Mouse (Mus musculus) neural tube, embryonic 13.5 days (tissue): ENCODE measurements at regions not wholly inside any gene's neighbourhood (a gene's known extent, or its start where the extent isn't known, plus 50 kb on each side); places are given as distances from the start of the nearest gene placed in this dataset.

Experiments used
- ATAC-seq: fragments of 200-750 bp; cut with Nextera tagmentation; 2 replicates; pipeline ENCODE4 v1.8.0; 2017; ENCODE audit warnings: low read depth, mild to moderate bottlenecking, moderate TSS enrichment, moderate library complexity
- H3K27ac ChIP-seq: fragments of 300-500 bp; sonication (generic); replicated peaks from 2 replicates; pipeline ENCODE4 v1.5.1; 2015; ENCODE audit warnings: moderate library complexity, mild to moderate bottlenecking, inconsistent platforms
- H3K27me3 ChIP-seq: fragments of 300-500 bp; sonication (generic); 2 replicates; pipeline ENCODE4 v1.6.1; 2015; ENCODE audit warnings: mild to moderate bottlenecking, inconsistent platforms
- H3K36me3 ChIP-seq: fragments of 300-500 bp; sonication (generic); 2 replicates; pipeline ENCODE4 v1.6.1; 2015; ENCODE audit warnings: mild to moderate bottlenecking, inconsistent platforms
- H3K4me1 ChIP-seq: fragments of 300-500 bp; sonication (generic); replicated peaks from 2 replicates; pipeline ENCODE4 v1.6.1; 2015; ENCODE audit warnings: inconsistent platforms
- H3K4me2 ChIP-seq: fragments of 300-500 bp; sonication (generic); 2 replicates; pipeline ENCODE4 v1.6.1; 2015; ENCODE audit warnings: inconsistent platforms, mild to moderate bottlenecking, moderate library complexity
- H3K4me3 ChIP-seq: fragments of 300-500 bp; sonication (generic); 2 replicates; pipeline ENCODE4 v1.5.1; 2015; ENCODE audit warnings: mild to moderate bottlenecking, inconsistent platforms
- H3K9ac ChIP-seq: fragments of 300-500 bp; sonication (generic); 2 replicates; pipeline ENCODE4 v1.6.1; 2015; ENCODE audit warnings: moderate library complexity, mild to moderate bottlenecking, inconsistent platforms
- H3K9me3 ChIP-seq: fragments of 300-500 bp; sonication (generic); 2 replicates; pipeline ENCODE4 v1.6.1; 2016; ENCODE audit warnings: inconsistent platforms
- WGBS: fragments of 180-500 bp; shearing (Covaris S2); methylation state at CpG from one replicate; pipeline ENCODE4 v1.1.7; 2015; 5-methylcytosine and 5-hydroxymethylcytosine counted together

- no peaks in the 10 kb centered on the region for H3K27me3 ChIP-seq
- H3K4me2 ChIP-seq: no peak overlapping the region
- ATAC-seq: no peak
- H3K4me1 ChIP-seq: no peaks in the 10 kb centered on the region
- H3K9me3 ChIP-seq: no peaks in the 10 kb centered on the region
- no peak overlapping the region for H3K27ac ChIP-seq
- no peak overlapping the region for H3K4me3 ChIP-seq
- H3K36me3 ChIP-seq: no peaks in the 10 kb centered on the region
- H3K9ac ChIP-seq: no peak overlapping the region
Measured at GRCm38 (mm10) chr1:47051109-47051508, 158.5 kb upstream of the Slc39a10 start.

GRCm38 (mm10) chr1:47050492-47050891 lies 157.8 kb upstream of the Slc39a10 start:
- H3K36me3 ChIP-seq: no peaks in the 10 kb centered on the region
- no peak overlapping the region for H3K4me3 ChIP-seq
- H3K9ac ChIP-seq: no peak overlapping the region
- no peak for ATAC-seq
- no peaks in the 10 kb centered on the region for H3K4me1 ChIP-seq
- no peaks in the 10 kb centered on the region for H3K27me3 ChIP-seq
- 71% methylated on average over 1 of the region's 1 CpGs for WGBS
- no peaks in the 10 kb centered on the region for H3K9me3 ChIP-seq
- H3K27ac ChIP-seq: no peak overlapping the region
- H3K4me2 ChIP-seq: no peak overlapping the region

- Histone ChIP-seq H3K36me3 (no peaks in the 10 kb centered on the region), H3K9ac (no peak overlapping the region), H3K4me2 (no peak overlapping the region), H3K4me1 (no peaks in the 10 kb centered on the region), H3K27ac (no peak overlapping the region), H3K27me3 (no peaks in the 10 kb centered on the region), H3K4me3 (no peak overlapping the region), H3K9me3 (no peaks in the 10 kb centered on the region)
- no peak for ATAC-seq
- WGBS: 76% methylated on average over 2 of the region's 2 CpGs
Measured at GRCm38 (mm10) chr1:47037576-47037975, 144.9 kb upstream of the Slc39a10 start.

GRCm38 (mm10) chr1:47019356-47019755 lies 126.7 kb upstream of the Slc39a10 start:
- H3K4me3 ChIP-seq: no peak overlapping the region
- no peak overlapping the region for H3K4me2 ChIP-seq
- no peak for ATAC-seq
- no peak overlapping the region for H3K27ac ChIP-seq
- no peak overlapping the region for H3K9ac ChIP-seq
- 15% methylated on average over 1 of the region's 1 CpGs for WGBS
- H3K9me3 ChIP-seq: no peaks in the 10 kb centered on the region
- H3K27me3 ChIP-seq: no peaks in the 10 kb centered on the region
- H3K4me1 ChIP-seq: no peaks in the 10 kb centered on the region
- H3K36me3 ChIP-seq: no peaks in the 10 kb centered on the region

- no peak overlapping the region for H3K27ac ChIP-seq
- H3K36me3 ChIP-seq: no peaks in the 10 kb centered on the region
- H3K4me3 ChIP-seq: no peak overlapping the region
- WGBS: 97% methylated on average over 1 of the region's 1 CpGs
- H3K4me2 ChIP-seq: no peak overlapping the region
- no peak for ATAC-seq
- no peaks in the 10 kb centered on the region for H3K4me1 ChIP-seq
- no peaks in the 10 kb centered on the region for H3K9me3 ChIP-seq
- H3K27me3 ChIP-seq: no peaks in the 10 kb centered on the region
- no peak overlapping the region for H3K9ac ChIP-seq
Measured at GRCm38 (mm10) chr1:47014526-47014925, 121.9 kb upstream of the Slc39a10 start.

GRCm38 (mm10) chr1:47003746-47004145 lies 111.1 kb upstream of the Slc39a10 start:
- Histone ChIP-seq H3K27ac (no peak overlapping the region), H3K4me1 (no peaks in the 10 kb centered on the region), H3K36me3 (no peaks in the 10 kb centered on the region), H3K9ac (no peak overlapping the region), H3K4me2 (no peak overlapping the region), H3K4me3 (no peak overlapping the region), H3K27me3 (no peaks in the 10 kb centered on the region), H3K9me3 (no peaks in the 10 kb centered on the region)
- 68% methylated on average over 5 of the region's 5 CpGs for WGBS
- ATAC-seq: no peak

GRCm38 (mm10) chr1:46999337-46999736 lies 106.7 kb upstream of the Slc39a10 start:
- no peak overlapping the region for H3K9ac ChIP-seq
- no peaks in the 10 kb centered on the region for H3K27me3 ChIP-seq
- WGBS: 80% methylated on average over 3 of the region's 3 CpGs
- H3K4me1 ChIP-seq: no peaks in the 10 kb centered on the region
- peaks cover 3% of the 10 kb centered on the region; the same call in 1 of the 2 replicates for H3K9me3 ChIP-seq
- H3K27ac ChIP-seq: no peak overlapping the region
- H3K4me3 ChIP-seq: no peak overlapping the region
- H3K4me2 ChIP-seq: no peak overlapping the region
- no peaks in the 10 kb centered on the region for H3K36me3 ChIP-seq
- no peak for ATAC-seq

- Histone ChIP-seq H3K9me3 (no peaks in the 10 kb centered on the region), H3K27me3 (no peaks in the 10 kb centered on the region), H3K36me3 (no peaks in the 10 kb centered on the region), H3K4me2 (no peak overlapping the region), H3K27ac (no peak overlapping the region), H3K4me1 (no peaks in the 10 kb centered on the region), H3K9ac (no peak overlapping the region), H3K4me3 (no peak overlapping the region)
- ATAC-seq: no peak
- WGBS: 69% methylated on average over 1 of the region's 1 CpGs
Measured at GRCm38 (mm10) chr1:46985978-46986377, 93.3 kb upstream of the Slc39a10 start.

- H3K4me1 ChIP-seq: no peaks in the 10 kb centered on the region
- no peak for ATAC-seq
- H3K27ac ChIP-seq: no peak overlapping the region
- WGBS: 92% methylated on average over 1 of the region's 1 CpGs
- no peak overlapping the region for H3K4me2 ChIP-seq
- H3K9me3 ChIP-seq: peaks cover 17% of the 10 kb centered on the region; the same call in 1 of the 2 replicates
- no peaks in the 10 kb centered on the region for H3K36me3 ChIP-seq
- H3K9ac ChIP-seq: no peak overlapping the region
- H3K4me3 ChIP-seq: no peak overlapping the region
- no peaks in the 10 kb centered on the region for H3K27me3 ChIP-seq
Measured at GRCm38 (mm10) chr1:46983093-46983492, 90.4 kb upstream of the Slc39a10 start.

GRCm38 (mm10) chr1:46970470-46970869 lies 77.8 kb upstream of the Slc39a10 start:
- Histone ChIP-seq H3K9me3 (no peaks in the 10 kb centered on the region), H3K27ac (no peak overlapping the region), H3K4me3 (no peak overlapping the region), H3K4me2 (no peak overlapping the region), H3K27me3 (no peaks in the 10 kb centered on the region), H3K9ac (no peak overlapping the region), H3K4me1 (0 out of 2 replicates have a peak, but pooled peaks cover 4% of the 10 kb centered on the region), H3K36me3 (no peaks in the 10 kb centered on the region)
- WGBS: 65% methylated on average over 3 of the region's 3 CpGs
- ATAC-seq: no peak

GRCm38 (mm10) chr1:46968361-46968760 lies 75.7 kb upstream of the Slc39a10 start:
- 65% methylated on average over 3 of the region's 3 CpGs for WGBS
- Histone ChIP-seq H3K4me1 (0 out of 2 replicates have a peak, but pooled peaks cover 4% of the 10 kb centered on the region), H3K27me3 (no peaks in the 10 kb centered on the region), H3K9me3 (no peaks in the 10 kb centered on the region), H3K9ac (no peak overlapping the region), H3K4me2 (no peak overlapping the region), H3K27ac (no peak overlapping the region), H3K36me3 (no peaks in the 10 kb centered on the region), H3K4me3 (no peak overlapping the region)
- no peak for ATAC-seq

GRCm38 (mm10) chr1:46966917-46967266 lies 74.2 kb upstream of the Slc39a10 start:
- no peak overlapping the region for H3K9ac ChIP-seq
- H3K4me1 ChIP-seq: 0 out of 2 replicates have a peak, but pooled peaks cover 4% of the 10 kb centered on the region
- H3K4me2 ChIP-seq: no peak overlapping the region
- no peak for ATAC-seq
- WGBS: 54% methylated on average over 3 of the region's 3 CpGs
- H3K36me3 ChIP-seq: no peaks in the 10 kb centered on the region
- H3K9me3 ChIP-seq: no peaks in the 10 kb centered on the region
- H3K27ac ChIP-seq: no peak overlapping the region
- H3K4me3 ChIP-seq: no peak overlapping the region
- no peaks in the 10 kb centered on the region for H3K27me3 ChIP-seq

- Histone ChIP-seq H3K4me3 (no peak overlapping the region), H3K36me3 (no peaks in the 10 kb centered on the region), H3K27ac (no peak overlapping the region), H3K9ac (no peak overlapping the region), H3K27me3 (no peaks in the 10 kb centered on the region), H3K4me2 (no peak overlapping the region), H3K9me3 (no peaks in the 10 kb centered on the region), H3K4me1 (0 out of 2 replicates have a peak, but pooled peaks cover 4% of the 10 kb centered on the region)
- ATAC-seq: no peak
- WGBS: 64% methylated on average over 5 of the region's 5 CpGs
Measured at GRCm38 (mm10) chr1:46965996-46966916, 73.6 kb upstream of the Slc39a10 start.
